Mouse (Mus musculus) forebrain, embryonic 10.5 days (tissue): ENCODE data around the gene March10. TPM values are rescaled to one million over a fixed set of nuclear protein-coding genes. Genes with fewer than 3 reads are reported as not detected.

ENCODE experiments used
- DNase-seq: peaks from one replicate; pipeline ENCODE4 v3.0.0-alpha.2; 2017; ENCODE audit warnings: low spot score; ENCODE audit errors: extremely low spot score
- H3K27ac ChIP-seq: fragments of 300-500 bp; sonication (generic); 2 replicates; pipeline ENCODE4 v1.5.1; 2016; ENCODE audit warnings: mild to moderate bottlenecking
- H3K27me3 ChIP-seq: fragments of 300-500 bp; sonication (generic); 2 replicates; pipeline ENCODE4 v1.6.1; 2016; ENCODE audit warnings: mild to moderate bottlenecking; ENCODE audit not compliant: poor library complexity, severe bottlenecking
- H3K36me3 ChIP-seq: fragments of 300-500 bp; sonication (generic); replicated peaks from 2 replicates; pipeline ENCODE4 v1.6.1; 2016; ENCODE audit warnings: mild to moderate bottlenecking, moderate library complexity
- H3K4me1 ChIP-seq: fragments of 300-500 bp; sonication (generic); 2 replicates; pipeline ENCODE4 v1.6.1; 2016
- H3K4me3 ChIP-seq: fragments of 300-500 bp; sonication (generic); 2 replicates; pipeline ENCODE4 v1.5.1; 2016; ENCODE audit warnings: mild to moderate bottlenecking, moderate library complexity
- H3K9me3 ChIP-seq: fragments of 300-500 bp; sonication (generic); 2 replicates; pipeline ENCODE4 v1.6.1; 2016; ENCODE audit warnings: mild to moderate bottlenecking, moderate library complexity
- WGBS: fragments of 180-500 bp; shearing (Covaris S2); methylation state at CpG from one replicate; pipeline ENCODE4 v1.1.7; 2016; 5-methylcytosine and 5-hydroxymethylcytosine counted together
- polyA plus RNA-seq: library from polyadenylated mRNA; unstranded; fragments of >200 nt; fragmentation: Nextera tagmentation; extraction: Ambion mirVana; gene quantifications from 2 replicates; pipeline ENCODE4 v1.2.1, GENCODE M21; 2016

March10 gene
- polyA plus RNA-seq, 1 experiment from 2014 or later, result 0.09 TPM

DNA sequence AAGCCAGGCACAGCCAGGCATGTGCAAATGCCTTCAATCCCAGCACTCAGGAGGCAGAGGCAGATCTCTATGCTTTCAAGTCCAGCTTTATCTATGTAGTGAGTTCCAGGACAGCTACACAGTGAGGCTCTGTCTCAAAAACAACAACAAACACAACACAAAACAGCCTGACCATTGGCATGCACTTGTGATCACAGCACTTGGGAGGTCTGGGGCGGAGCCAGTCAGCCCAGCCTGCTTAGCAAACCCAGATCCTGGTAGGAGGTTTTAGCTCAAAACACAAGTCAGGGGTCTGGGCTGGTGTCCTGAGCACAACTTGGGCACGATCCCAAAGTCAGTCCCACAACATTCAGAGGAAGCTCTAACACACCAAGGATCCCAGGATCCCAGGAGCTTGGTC, 18.2 kb upstream of the March10 start:
- H3K9me3 ChIP-seq, result no peaks in the 10 kb centered on the region
- no peak overlapping the region for H3K4me3 ChIP-seq
- no peaks in the 10 kb centered on the region for H3K36me3 ChIP-seq
- no peak overlapping the region for H3K27ac ChIP-seq
- WGBS, result 67% methylated on average over 2 of the region's 2 CpGs
- no peak for DNase-seq
- H3K27me3 ChIP-seq, result no peaks in the 10 kb centered on the region
- H3K4me1 ChIP-seq, result peaks cover 16% of the 10 kb centered on the region

DNA sequence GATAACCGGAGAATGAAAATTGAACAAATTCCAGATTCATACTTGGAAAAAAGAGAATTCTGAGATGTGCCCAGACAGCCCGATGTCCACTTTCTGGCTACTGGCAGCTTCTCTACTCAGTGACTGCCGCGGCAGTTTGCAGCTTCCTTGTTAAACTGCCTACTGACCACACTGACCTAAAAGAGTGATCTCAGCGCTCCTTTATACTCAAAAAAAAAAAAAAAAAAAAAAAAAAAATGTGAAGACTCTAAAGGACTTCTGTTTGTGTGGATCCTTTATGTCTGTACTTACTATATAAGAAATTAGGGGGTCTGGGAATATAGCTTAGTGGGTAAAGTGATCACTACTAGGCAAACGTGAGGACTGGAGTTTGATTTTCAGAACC, 17.8 kb upstream of the March10 start:
- Histone ChIP-seq H3K27me3 (no peaks in the 10 kb centered on the region), H3K4me3 (no peak overlapping the region), H3K9me3 (no peaks in the 10 kb centered on the region), H3K27ac (no peak overlapping the region), H3K36me3 (no peaks in the 10 kb centered on the region), H3K4me1 (peaks cover 20% of the 10 kb centered on the region)
- no peak for DNase-seq
- WGBS, result 70% methylated on average over 6 of the region's 6 CpGs

DNA sequence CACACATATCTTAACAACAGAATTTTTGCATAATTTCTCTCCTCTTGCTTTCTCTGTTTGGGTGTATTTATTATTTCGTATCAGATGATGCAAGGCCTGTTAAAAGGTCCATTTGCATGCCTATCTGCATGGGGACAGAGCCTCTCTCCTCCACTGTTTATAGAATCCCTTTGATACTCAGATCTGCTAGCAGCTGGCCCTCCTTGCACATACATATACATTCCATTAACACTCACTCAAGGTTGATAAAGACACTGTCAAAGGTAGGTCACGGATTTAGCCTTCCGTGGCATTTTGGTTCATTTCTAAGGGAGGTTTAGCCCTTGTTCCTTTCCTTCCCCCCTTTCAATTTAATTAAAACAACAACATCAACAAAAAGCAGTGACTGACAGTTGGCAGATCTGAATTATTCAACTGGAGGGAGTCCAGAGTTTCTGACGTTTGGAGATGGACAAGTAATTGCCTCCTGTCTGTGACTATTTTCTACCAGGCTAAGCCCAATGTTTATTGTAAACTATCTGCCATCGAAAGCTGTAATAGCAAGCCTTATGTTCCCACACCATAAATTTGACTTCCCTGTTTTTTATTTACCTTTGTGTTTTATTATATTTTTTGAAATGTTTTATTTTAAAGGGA, 17.3 kb upstream of the March10 start:
- Histone ChIP-seq H3K36me3 (no peaks in the 10 kb centered on the region), H3K4me3 (no peak overlapping the region), H3K9me3 (no peaks in the 10 kb centered on the region), H3K27me3 (no peaks in the 10 kb centered on the region), H3K4me1 (peaks cover 25% of the 10 kb centered on the region), H3K27ac (no peak overlapping the region)
- DNase-seq, result no peak
- WGBS, result 66% methylated on average over 5 of the region's 5 CpGs

DNA sequence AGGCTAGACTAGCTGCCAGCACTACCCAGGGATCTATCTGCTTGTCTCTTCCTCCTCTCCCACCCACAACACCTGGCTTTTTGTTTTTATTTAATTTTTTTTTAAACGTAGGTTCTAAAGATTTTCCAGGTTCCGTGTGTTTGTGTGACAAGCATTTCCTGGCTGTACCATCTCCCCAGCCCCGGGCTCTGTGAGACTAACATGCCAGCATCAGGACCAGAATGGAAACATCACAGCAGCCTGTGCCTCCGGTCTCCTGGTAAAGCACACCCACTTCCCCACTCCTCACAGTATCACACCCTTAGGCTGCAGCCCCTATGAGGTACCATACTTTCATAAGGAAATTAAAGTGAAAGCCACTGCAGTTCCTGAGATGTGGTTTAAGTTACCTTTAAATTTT, 16.1 kb upstream of the March10 start:
- WGBS, result 86% methylated on average over 4 of the region's 4 CpGs
- no peak overlapping the region for H3K4me3 ChIP-seq
- no peaks in the 10 kb centered on the region for H3K9me3 ChIP-seq
- H3K27me3 ChIP-seq, result no peaks in the 10 kb centered on the region
- no peaks in the 10 kb centered on the region for H3K36me3 ChIP-seq
- H3K27ac ChIP-seq, result no peak overlapping the region
- DNase-seq, result no peak
- peaks cover 31% of the 10 kb centered on the region for H3K4me1 ChIP-seq

DNA sequence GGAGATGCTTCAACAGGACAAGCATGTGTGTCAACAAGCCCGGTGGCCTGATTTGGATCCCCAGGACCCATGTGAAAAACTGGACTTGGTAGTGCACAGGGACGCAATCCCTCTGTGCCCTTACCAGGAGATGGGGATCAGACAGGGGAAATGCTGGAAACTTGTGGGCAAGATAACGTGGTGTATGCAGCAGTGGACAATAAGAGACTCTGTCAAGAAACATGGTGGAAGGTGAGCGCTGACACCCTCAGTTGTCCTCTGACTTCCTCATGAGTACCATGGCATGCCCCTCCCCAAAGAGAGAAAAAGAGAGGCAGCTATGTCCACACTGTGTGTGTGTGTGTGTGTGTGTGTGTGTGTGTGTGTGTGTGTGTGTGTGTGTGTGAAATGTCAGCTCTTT, 14.4 kb upstream of the March10 start:
- no peak for DNase-seq
- WGBS, result 88% methylated on average over 4 of the region's 4 CpGs
- Histone ChIP-seq H3K4me1 (peaks cover 42% of the 10 kb centered on the region), H3K27me3 (no peaks in the 10 kb centered on the region), H3K36me3 (no peaks in the 10 kb centered on the region), H3K4me3 (no peak overlapping the region), H3K27ac (no peak overlapping the region), H3K9me3 (no peaks in the 10 kb centered on the region)

DNA sequence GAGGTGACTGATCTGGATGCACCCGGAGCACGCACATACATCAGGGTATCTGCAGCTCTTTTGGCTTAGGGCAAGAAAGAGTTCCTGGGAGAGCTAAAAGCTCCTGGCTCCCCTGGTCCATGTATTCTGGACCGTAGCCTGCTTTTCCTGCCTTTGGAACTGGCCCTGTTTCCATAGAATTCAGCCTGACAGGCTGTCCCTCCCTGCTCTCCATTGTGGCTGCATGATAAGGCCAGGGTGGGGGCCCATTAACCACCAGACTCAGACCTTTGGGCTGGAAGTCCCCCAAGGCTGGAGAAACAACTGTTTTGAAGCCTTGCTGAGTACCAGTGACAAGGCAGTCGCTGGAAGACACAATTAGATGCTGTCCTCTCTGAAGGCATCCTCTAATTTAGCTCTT, 13.0 kb upstream of the March10 start:
- no peaks in the 10 kb centered on the region for H3K9me3 ChIP-seq
- H3K27me3 ChIP-seq, result no peaks in the 10 kb centered on the region
- no peak for DNase-seq
- H3K4me1 ChIP-seq, result peaks cover 39% of the 10 kb centered on the region
- 80% methylated on average over 4 of the region's 4 CpGs for WGBS
- H3K27ac ChIP-seq, result peak overlapping the region; percentile 12
- no peak overlapping the region for H3K4me3 ChIP-seq
- no peaks in the 10 kb centered on the region for H3K36me3 ChIP-seq

DNA sequence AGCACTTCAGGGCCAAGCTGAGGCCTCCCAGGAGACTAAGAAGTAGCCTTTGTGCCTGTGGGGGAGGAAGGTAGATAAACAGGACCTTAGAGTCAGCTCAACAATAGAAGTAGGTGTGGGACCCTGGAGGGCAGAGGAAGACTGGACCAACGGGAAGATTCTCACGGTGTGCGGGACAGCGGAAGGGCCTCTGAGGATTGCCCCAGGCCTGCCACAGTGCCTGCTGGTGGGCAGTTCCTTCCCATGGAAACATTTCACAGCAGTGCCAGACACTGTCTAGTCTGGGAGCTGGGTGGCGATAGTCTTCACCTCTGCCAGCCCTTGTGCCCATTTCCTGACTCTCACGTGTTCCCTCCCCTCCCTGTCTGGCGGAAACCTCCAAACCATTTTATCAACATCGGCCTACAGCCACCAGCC, 12.6 kb upstream of the March10 start:
- 77% methylated on average over 8 of the region's 8 CpGs for WGBS
- Histone ChIP-seq H3K9me3 (no peaks in the 10 kb centered on the region), H3K4me1 (peaks cover 38% of the 10 kb centered on the region), H3K27me3 (no peaks in the 10 kb centered on the region), H3K36me3 (no peaks in the 10 kb centered on the region), H3K27ac (peak overlapping the region; percentile 12), H3K4me3 (no peak overlapping the region)
- no peak for DNase-seq

DNA sequence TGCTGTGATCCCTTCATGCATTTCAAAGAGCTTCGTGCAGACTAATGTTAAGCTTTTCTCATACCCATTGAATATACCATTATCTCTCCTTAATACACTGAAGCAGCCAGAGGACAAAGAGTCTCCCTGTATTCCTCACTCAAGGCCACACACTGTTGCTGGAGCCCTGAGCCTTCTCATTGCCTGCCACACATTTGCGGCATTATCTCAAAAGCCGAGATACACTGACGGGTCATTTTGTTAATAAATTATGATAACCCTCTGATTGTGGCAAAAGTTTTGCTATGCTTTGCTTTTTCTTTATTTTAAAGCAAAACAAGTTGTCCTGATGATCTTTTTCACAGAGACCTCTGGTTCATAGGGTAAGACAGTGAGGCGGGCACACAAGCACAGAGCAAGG, 11.9 kb upstream of the March10 start:
- DNase-seq, result no peak
- WGBS, result 75% methylated on average over 5 of the region's 5 CpGs

DNA sequence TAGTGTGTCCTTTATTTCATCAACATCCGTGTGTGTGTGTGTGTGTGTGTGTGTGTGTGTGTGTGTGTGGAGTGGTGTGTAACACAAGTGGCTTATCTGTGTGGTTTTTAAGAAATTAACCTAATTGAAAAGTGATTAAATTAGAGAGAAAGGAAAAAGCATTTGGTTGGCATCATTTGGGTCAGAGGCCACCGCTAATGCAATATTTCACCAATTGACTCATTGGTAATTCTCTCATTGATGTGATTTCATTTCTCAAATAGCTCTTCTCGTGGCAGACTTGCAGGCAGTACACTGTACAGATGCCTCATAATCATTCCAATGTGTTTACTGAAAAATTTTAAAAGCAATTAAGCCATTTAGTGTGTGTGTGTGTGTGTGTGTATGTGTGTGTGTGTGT, 11.3 kb upstream of the March10 start:
- Histone ChIP-seq H3K4me1 (peaks cover 37% of the 10 kb centered on the region), H3K4me3 (no peak overlapping the region), H3K27me3 (no peaks in the 10 kb centered on the region), H3K36me3 (no peaks in the 10 kb centered on the region), H3K27ac (no peak overlapping the region), H3K9me3 (no peaks in the 10 kb centered on the region)
- WGBS, result 89% methylated on average over 3 of the region's 3 CpGs
- DNase-seq, result no peak

More for the DNA sequence above, 11.9 kb upstream of the March10 start:
- H3K36me3 ChIP-seq, result no peaks in the 10 kb centered on the region
- H3K27me3 ChIP-seq, result no peaks in the 10 kb centered on the region
- peaks cover 37% of the 10 kb centered on the region for H3K4me1 ChIP-seq
- no peak overlapping the region for H3K4me3 ChIP-seq
- H3K27ac ChIP-seq, result no peak overlapping the region
- no peaks in the 10 kb centered on the region for H3K9me3 ChIP-seq

DNA sequence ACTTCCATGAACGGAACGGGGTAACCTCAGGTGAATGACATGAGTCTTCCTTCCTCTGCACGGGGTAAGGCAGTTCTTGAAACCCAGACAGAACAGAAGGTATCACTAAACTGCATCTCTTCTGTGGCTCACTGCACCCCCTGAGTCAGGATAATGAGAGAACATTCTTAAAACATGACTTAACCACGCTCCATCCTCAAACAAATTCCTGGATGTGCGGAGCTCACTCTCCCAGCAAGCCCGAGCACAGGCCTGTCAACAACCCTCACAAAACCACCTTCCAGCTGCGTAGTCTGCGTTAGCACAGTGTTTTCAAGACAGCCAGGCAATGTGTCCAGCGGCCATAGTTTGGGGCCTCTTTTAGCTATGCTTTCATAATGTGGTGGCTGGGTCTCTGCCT, 10.7 kb upstream of the March10 start:
- no peaks in the 10 kb centered on the region for H3K27me3 ChIP-seq
- peaks cover 37% of the 10 kb centered on the region for H3K4me1 ChIP-seq
- no peaks in the 10 kb centered on the region for H3K36me3 ChIP-seq
- 67% methylated on average over 9 of the region's 9 CpGs for WGBS
- no peak overlapping the region for H3K4me3 ChIP-seq
- 0 out of 2 replicates have a peak overlapping the region, but pooled peaks have one; percentile 25 for H3K27ac ChIP-seq
- no peaks in the 10 kb centered on the region for H3K9me3 ChIP-seq
- no peak for DNase-seq

DNA sequence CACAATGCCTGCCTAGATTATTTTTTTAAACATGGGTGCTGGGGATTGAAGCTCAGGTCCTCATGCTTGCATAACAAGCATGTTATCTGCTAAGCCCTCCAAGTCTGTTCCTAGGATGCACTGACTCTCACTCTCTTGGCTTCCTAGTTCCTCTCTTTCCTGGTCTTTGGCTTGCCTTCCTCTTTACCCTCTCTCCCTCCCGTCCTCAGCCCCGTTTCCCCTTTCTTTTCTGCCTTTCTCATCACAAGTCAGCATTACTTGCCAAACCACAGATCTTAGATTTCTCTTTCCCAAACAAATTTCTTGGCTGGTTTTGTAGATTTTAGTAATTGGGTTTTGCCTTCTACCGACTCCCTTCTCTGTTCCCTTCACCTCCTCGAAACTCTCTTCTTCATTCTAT, 10.2 kb upstream of the March10 start:
- 76% methylated on average over 4 of the region's 4 CpGs for WGBS
- DNase-seq, result no peak
- H3K27ac ChIP-seq, result no peak overlapping the region
- H3K4me1 ChIP-seq, result peaks cover 37% of the 10 kb centered on the region
- no peaks in the 10 kb centered on the region for H3K9me3 ChIP-seq
- H3K4me3 ChIP-seq, result no peak overlapping the region
- no peaks in the 10 kb centered on the region for H3K36me3 ChIP-seq
- H3K27me3 ChIP-seq, result no peaks in the 10 kb centered on the region

DNA sequence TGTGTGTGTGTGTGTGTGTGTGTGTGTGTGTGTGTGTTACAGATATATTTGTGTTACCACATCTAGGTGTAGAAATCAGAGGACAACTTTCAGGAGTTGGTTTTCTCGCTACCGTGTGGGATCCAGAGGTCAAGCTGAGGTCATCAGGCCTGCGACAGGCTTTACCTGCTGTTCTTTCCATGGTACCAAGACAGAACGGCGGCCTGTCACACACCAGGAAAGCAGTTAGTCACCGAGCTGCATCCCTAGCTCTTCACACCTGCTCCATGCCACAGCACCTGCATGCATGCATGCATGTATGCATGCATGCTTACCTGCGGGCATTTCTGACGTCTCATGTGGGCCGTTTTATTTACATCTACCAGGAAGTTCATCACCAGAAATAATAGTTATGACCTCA, 9.0 kb upstream of the March10 start:
- no peaks in the 10 kb centered on the region for H3K27me3 ChIP-seq
- 86% methylated on average over 9 of the region's 9 CpGs for WGBS
- H3K36me3 ChIP-seq, result no peaks in the 10 kb centered on the region
- no peak overlapping the region for H3K4me3 ChIP-seq
- no peaks in the 10 kb centered on the region for H3K9me3 ChIP-seq
- no peak overlapping the region for H3K27ac ChIP-seq
- peaks cover 37% of the 10 kb centered on the region for H3K4me1 ChIP-seq
- DNase-seq, result no peak

DNA sequence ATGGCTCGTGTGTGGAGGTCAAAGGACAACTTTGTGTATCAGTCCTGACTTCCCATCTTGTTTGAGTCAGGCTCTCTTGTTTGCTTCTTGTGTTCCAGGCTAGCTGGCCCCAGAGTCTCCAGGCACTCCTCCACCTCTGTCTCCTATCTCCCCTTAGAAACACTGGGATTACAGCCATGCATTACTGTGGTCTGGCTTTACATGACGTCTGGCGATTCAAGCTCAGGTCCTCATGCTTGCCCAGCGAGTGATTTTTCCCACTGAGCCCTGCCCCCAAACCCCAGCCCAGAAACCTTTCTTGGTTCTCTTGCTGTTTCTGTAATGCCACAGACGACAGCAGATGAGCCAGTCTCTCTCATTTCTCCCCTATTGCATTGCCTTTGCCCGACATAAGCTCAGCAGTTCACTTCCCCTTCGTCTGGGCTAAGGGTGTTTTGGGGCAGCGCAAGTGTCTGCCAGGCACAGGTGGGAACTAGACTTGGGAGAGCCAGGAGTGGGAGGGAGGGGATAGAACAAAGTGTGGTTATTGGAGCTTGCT, 8.0 kb upstream of the March10 start:
- Histone ChIP-seq H3K4me1 (peaks cover 37% of the 10 kb centered on the region), H3K36me3 (no peaks in the 10 kb centered on the region), H3K4me3 (no peak overlapping the region), H3K9me3 (no peaks in the 10 kb centered on the region), H3K27ac (no peak overlapping the region), H3K27me3 (no peaks in the 10 kb centered on the region)
- no peak for DNase-seq
- 84% methylated on average over 8 of the region's 8 CpGs for WGBS

DNA sequence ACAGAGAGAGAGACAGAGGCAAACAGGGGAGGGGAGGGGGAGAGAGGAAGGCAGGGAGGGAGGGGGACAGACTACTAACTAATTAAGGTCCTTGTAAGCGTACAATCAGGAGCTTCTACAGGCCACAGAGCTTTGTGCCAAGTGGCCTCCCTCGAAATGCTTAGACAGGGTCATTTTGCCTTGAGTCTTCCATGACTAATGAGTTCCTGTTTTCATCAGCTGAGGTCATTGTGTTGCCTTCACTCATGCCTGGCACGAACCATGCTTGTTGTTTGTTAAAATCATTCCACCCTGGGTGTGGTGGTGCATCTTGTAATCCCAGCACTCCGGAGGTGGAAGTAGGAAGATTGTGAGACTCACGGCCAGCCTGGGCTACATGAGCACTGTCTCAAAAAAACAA, 3.4 kb upstream of the March10 start:
- Histone ChIP-seq H3K9me3 (no peaks in the 10 kb centered on the region), H3K27me3 (peaks cover 19% of the 10 kb centered on the region), H3K36me3 (no peaks in the 10 kb centered on the region), H3K4me1 (peaks cover 31% of the 10 kb centered on the region), H3K27ac (no peak overlapping the region), H3K4me3 (no peak overlapping the region)
- WGBS, result 61% methylated on average over 5 of the region's 5 CpGs
- DNase-seq, result no peak
